16 mouse cellular contexts compared by ENCODE assay signal in genomic region chr14:121983009-121983933, GRCm38 (mm10). TPM values are rescaled to one million over a fixed set of nuclear protein-coding genes. Genes with fewer than 3 reads are reported as not detected.
DNase-seq lines count a peak whose midpoint lies in the region; ATAC-seq and TF ChIP-seq lines count a peak whose summit lies in the region.
"Had no signal": no experiment of that assay in that cellular context is flagged by ENCODE, and none has a peak within 500 bp of the region (broad histone marks: within the 10 kb centered on the region; RNA-seq: fewer than 3 reads in every experiment).

No protein-coding gene starts in this region.

- no peak for TF ChIP-seq EP300 in liver, embryonic 14.5 days (IDR thresholded peaks at IDR 0.05; ENCODE audit: low read depth)

- H3K4me1 ChIP-seq in heart, embryonic 13.5 days: peaks cover 22% of the 10 kb centered on the region
- H3K4me1 ChIP-seq in intestine, embryonic 15.5 days (replicated peaks): no peaks in the 10 kb centered on the region; the same call in 1 of the 2 replicates
- peaks cover 0 to 14% of the 10 kb centered on the region in 2 experiments; a peak in 2 of 4 replicates for H3K4me1 ChIP-seq in liver, embryonic 14.5 days (replicated peaks; ENCODE audit: control insufficient read depth in 2 of 2, insufficient read depth in 2 of 2, low read length in 1 of 2)

- in situ Hi-C loops in Patski (cut with MboI; ENCODE audit: low pct_unique_long_range_greater_than_20kb): no loop called here

- no peak overlapping the region for H3K4me3 ChIP-seq in heart, embryonic 13.5 days
- no peak overlapping the region for H3K4me3 ChIP-seq in intestine, embryonic 15.5 days (replicated peaks)
- no peak overlapping the region for H3K4me3 ChIP-seq in liver, embryonic 14.5 days (ENCODE audit: insufficient read depth in 1 of 2, low read depth in 2 of 2, low read length in 2 of 2)
- H3K4me3 ChIP-seq: gastrocnemius, adult 2 months had no signal

- no peaks in the 10 kb centered on the region; the same call in 1 of the 2 replicates for H3K36me3 ChIP-seq in heart, embryonic 13.5 days
- H3K36me3 ChIP-seq in intestine, embryonic 15.5 days: no peaks in the 10 kb centered on the region
- H3K36me3 ChIP-seq in liver, embryonic 14.5 days (replicated peaks; ENCODE audit: control insufficient read depth, insufficient read depth, low read depth): no peaks in the 10 kb centered on the region

- DNase-seq in heart, adult 8-10 months (ENCODE audit: low spot score): no peak
- DNase-seq in Patski (ENCODE audit: low read depth, low spot score): no peak
- no peak for DNase-seq in liver, embryonic 14.5 days (ENCODE audit: low read depth in 3 of 3, low spot score in 3 of 3)
- no peak for DNase-seq in frontal cortex, adult 2 months (ENCODE audit: extremely low spot score in 1 of 2, low spot score in 1 of 2)
- no peak for DNase-seq in embryo, embryonic 10 days (ENCODE audit: low spot score)
- DNase-seq: adrenal gland, postnatal 14 days; B cell, adult 2 months; cerebellum, adult 9-10 months; gastrocnemius, adult 2 months; midbrain, embryonic 14.5 days had no signal

- WGBS in heart, embryonic 13.5 days: 37% methylated on average over 8 of the region's 8 CpGs
- 44% methylated on average over 8 of the region's 8 CpGs for WGBS in intestine, embryonic 15.5 days
- WGBS in liver, embryonic 14.5 days (ENCODE audit: insufficient replicate concordance): 35% methylated on average over 8 of the region's 8 CpGs

- CTCF ChIA-PET in Patski (lab: Charles Lee): interaction anchor here (1.0 to 1.2 kb wide), 2 partner anchors 34 to 55 kb away, joined by 3 read pairs; no protein-coding TSS in a partner anchor

- no peak overlapping the region for H3K9ac ChIP-seq in heart, embryonic 13.5 days
- no peak overlapping the region for H3K9ac ChIP-seq in intestine, embryonic 15.5 days
- H3K9ac ChIP-seq in liver, embryonic 14.5 days (replicated peaks): no peak overlapping the region

- no peaks in the 10 kb centered on the region for H3K27me3 ChIP-seq in heart, embryonic 13.5 days (replicated peaks)
- H3K27me3 ChIP-seq in Patski: no peaks in the 10 kb centered on the region
- no peaks in the 10 kb centered on the region for H3K27me3 ChIP-seq in intestine, embryonic 15.5 days (replicated peaks)
- no peaks in the 10 kb centered on the region for H3K27me3 ChIP-seq in liver, embryonic 14.5 days (ENCODE audit: control insufficient read depth, insufficient read depth, low read length)

- TF ChIP-seq CTCF in Patski (IDR thresholded peaks at IDR 0.05): no peak
- no peak for TF ChIP-seq CTCF in liver, embryonic 14.5 days (IDR thresholded peaks at IDR 0.05; ENCODE audit: low read depth)

- peak overlapping the region; percentile 77 for H3K27ac ChIP-seq in heart, embryonic 13.5 days (replicated peaks)
- H3K27ac ChIP-seq in intestine, embryonic 15.5 days: peak overlapping the region; percentile 29; the same call in 1 of the 2 replicates
- H3K27ac ChIP-seq in liver, embryonic 14.5 days: no peak overlapping the region
- H3K27ac ChIP-seq: gastrocnemius, adult 2 months had no signal

- peak overlapping the region; percentile 9 for H3K4me2 ChIP-seq in heart, embryonic 13.5 days
- H3K4me2 ChIP-seq in intestine, embryonic 15.5 days (replicated peaks): peak overlapping the region; percentile 4; the same call in 1 of the 2 replicates
- no peak overlapping the region for H3K4me2 ChIP-seq in liver, embryonic 14.5 days (ENCODE audit: low read depth)

- POLR2A ChIA-PET in Patski (lab: Charles Lee): no interaction called here

- H3K9me3 ChIP-seq in heart, embryonic 13.5 days: no peaks in the 10 kb centered on the region
- H3K9me3 ChIP-seq in intestine, embryonic 15.5 days: no peaks in the 10 kb centered on the region
- no peaks in the 10 kb centered on the region for H3K9me3 ChIP-seq in liver, embryonic 14.5 days (ENCODE audit: control insufficient read depth, low read length)

- ATAC-seq in heart, embryonic 13.5 days (ENCODE audit: extremely low read depth, insufficient number of reproducible peaks, low FRiP score, low TSS enrichment): no peak
- peak; percentile 56 for ATAC-seq in Patski
- peak; percentile 81 for ATAC-seq in intestine, embryonic 15.5 days
- peak; percentile 39; the same call in 1 of the 2 replicates for ATAC-seq in liver, embryonic 14.5 days (ENCODE audit: insufficient read depth)
- ATAC-seq in monocyte, adult 5-6 weeks (replicated peaks; ENCODE audit: insufficient number of reproducible peaks, low FRiP score, low TSS enrichment, poor library complexity, severe bottlenecking): no peak

RNA-seq across cellular contexts. Expression of gene Gpr183, which starts 18.3 kb away (rescaled TPM):
- polyA plus RNA-seq in heart, embryonic 13.5 days (2015; fragmentation: Nextera tagmentation; extraction: Ambion mirVana): 2.3 and 2.5 TPM in 2 replicates
- total RNA-seq in heart, adult 8-10 months (2022): 1 to 10 TPM in 3 of 4 experiments, under 1 TPM in 1; 0.87 to 1.7 (median 1.1) TPM
- not detected for polyA plus RNA-seq in Patski (2021)
- polyA plus RNA-seq in intestine, embryonic 15.5 days (2015; fragmentation: Nextera tagmentation; extraction: Ambion mirVana): 3.7 TPM in 2 replicates
- polyA plus RNA-seq in liver, embryonic 14.5 days (2012; rRNA removed): 0.75 and 0.79 TPM in 2 replicates
- 0.62 and 1.3 TPM in 2 replicates for polyA plus RNA-seq in liver, embryonic 14.5 days (2014; fragmentation: Nextera tagmentation; extraction: Ambion mirVana)
- 1.0 and 1.6 TPM in 2 replicates for polyA plus RNA-seq in frontal cortex, adult 2 months (2012; rRNA removed)
- 14.6 to 34.3 TPM (median 25.6 TPM) in 3 replicates for total RNA-seq in monocyte, adult 5-6 weeks (2017)

RNA-seq across cellular contexts. Expression of gene Timm8a2, which starts 51.2 kb away (rescaled TPM):
- not detected in 2 replicates for polyA plus RNA-seq in heart, embryonic 13.5 days (2015; fragmentation: Nextera tagmentation; extraction: Ambion mirVana)
- total RNA-seq in heart, adult 8-10 months (2022): not detected
- polyA plus RNA-seq in Patski (2021): not detected
- not detected in 2 replicates for polyA plus RNA-seq in intestine, embryonic 15.5 days (2015; fragmentation: Nextera tagmentation; extraction: Ambion mirVana)
- not detected in 2 replicates for polyA plus RNA-seq in liver, embryonic 14.5 days (2012; rRNA removed)
- not detected in 2 replicates for polyA plus RNA-seq in liver, embryonic 14.5 days (2014; fragmentation: Nextera tagmentation; extraction: Ambion mirVana)
- polyA plus RNA-seq in frontal cortex, adult 2 months (2012; rRNA removed): 0.36 TPM in 1 of 2 replicates, not detected in the other
- not detected in 3 replicates for total RNA-seq in monocyte, adult 5-6 weeks (2017)
- total RNA-seq: adrenal gland, postnatal 14 days; gastrocnemius, adult 2 months; left cerebral cortex, postnatal 36 days had no signal
- polyA plus RNA-seq: midbrain, embryonic 14.5 days; small intestine, adult 2 months; urinary bladder, adult 2 months had no signal

Comparison
In these comparisons a context has a peak if more than half of its experiments do, and no peak if none do; other contexts are left out.
1. ATAC-seq: peak in Patski (single experiment), intestine, embryonic 15.5 days (single experiment) and liver, embryonic 14.5 days (single experiment); none in heart, embryonic 13.5 days (single experiment) and monocyte, adult 5-6 weeks (single experiment).